Mouse (Mus musculus): ENCODE data around the gene Cckar. TPM values are rescaled to one million over a fixed set of nuclear protein-coding genes. Genes with fewer than 3 reads are reported as not detected.

Gene Cckar
- polyA plus RNA-seq, 1 experiment from 2014 or later: 10.8 TPM

DNA sequence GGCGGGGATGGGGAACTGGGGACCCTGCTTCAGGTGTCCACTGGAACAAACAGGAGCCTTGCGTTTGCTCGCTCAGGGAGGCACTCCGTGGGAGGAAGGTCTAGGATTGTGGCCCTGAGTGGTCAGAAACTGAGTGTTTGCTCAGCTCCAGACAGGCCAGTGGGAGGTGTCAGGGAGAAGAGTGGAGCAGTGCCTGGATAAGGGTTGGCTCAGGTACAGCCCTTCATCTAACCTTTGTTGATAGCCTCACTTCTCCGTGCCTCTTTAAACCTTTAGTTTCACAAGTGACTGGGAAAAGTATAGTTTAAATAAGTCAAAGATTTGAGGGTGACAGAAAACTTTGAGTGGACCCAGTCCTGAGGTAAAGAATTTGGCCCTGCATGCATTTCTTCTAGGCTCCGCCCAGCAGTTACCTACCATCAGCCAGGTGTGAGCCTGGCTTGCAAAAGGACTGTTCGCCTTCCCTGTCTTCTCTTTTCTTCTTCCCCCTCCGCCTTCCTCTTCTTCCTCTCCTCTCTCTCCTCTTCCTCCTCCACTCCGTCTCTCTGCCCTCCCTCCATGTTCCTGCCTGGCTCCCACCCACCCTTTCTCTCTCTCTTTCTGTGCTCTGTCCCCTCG, 37.1 kb downstream of the Cckar start:
- no peak for ATAC-seq (ENCODE audit: insufficient number of reproducible peaks, insufficient read depth, low FRiP score, low read depth)
- H3K4me1 ChIP-seq (ENCODE audit: control insufficient read depth, insufficient read depth, low read length): no peaks in the 10 kb centered on the region
- no peaks in the 10 kb centered on the region for H3K27me3 ChIP-seq (ENCODE audit: control insufficient read depth, insufficient read depth, low read length)

DNA sequence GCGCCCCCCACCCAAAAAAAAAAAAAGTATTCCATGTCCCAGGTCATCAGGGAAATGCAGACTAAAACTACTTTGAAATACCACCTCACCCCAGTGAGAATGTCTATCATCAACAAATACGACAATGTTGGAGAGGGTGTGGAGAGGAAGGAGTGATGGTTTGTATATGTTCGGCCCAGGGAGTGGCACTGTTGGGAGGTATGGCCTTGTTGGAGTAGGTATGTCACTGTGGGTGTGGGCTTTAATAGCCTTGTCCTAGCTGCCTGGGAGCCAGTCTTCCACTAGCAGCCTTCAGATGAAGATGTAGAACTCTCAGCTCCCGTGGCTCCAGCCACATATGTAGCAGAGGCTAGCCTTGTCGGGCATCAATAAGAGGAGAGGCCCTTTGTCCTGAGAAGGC, 39.5 kb downstream of the Cckar start:
- Histone ChIP-seq H3K9ac (replicated peaks; ENCODE audit: low read depth, low read length) (no peak overlapping the region), H3K4me3 (ENCODE audit: low read depth, low read length) (no peak overlapping the region), H3K27ac (ENCODE audit: low read length) (no peak overlapping the region), H3K36me3 (ENCODE audit: control insufficient read depth, insufficient read depth, low read length) (no peaks in the 10 kb centered on the region), H3K9me3 (ENCODE audit: control insufficient read depth, low read depth, low read length) (no peaks in the 10 kb centered on the region), H3K4me1 (ENCODE audit: control insufficient read depth, insufficient read depth, low read length) (no peaks in the 10 kb centered on the region), H3K4me2 (replicated peaks; ENCODE audit: low read depth, low read length) (no peak overlapping the region), H3K27me3 (ENCODE audit: control insufficient read depth, insufficient read depth, low read length) (no peaks in the 10 kb centered on the region)
- WGBS: 84% methylated on average over 5 of the region's 5 CpGs
- ATAC-seq (ENCODE audit: insufficient number of reproducible peaks, insufficient read depth, low FRiP score, low read depth): no peak

More for the DNA sequence above, 37.1 kb downstream of the Cckar start:
- Histone ChIP-seq H3K36me3 (ENCODE audit: control insufficient read depth, insufficient read depth, low read length) (no peaks in the 10 kb centered on the region), H3K9ac (replicated peaks; ENCODE audit: low read depth, low read length) (no peak overlapping the region), H3K4me3 (ENCODE audit: low read depth, low read length) (no peak overlapping the region), H3K27ac (ENCODE audit: low read length) (no peak overlapping the region), H3K9me3 (ENCODE audit: control insufficient read depth, low read depth, low read length) (no peaks in the 10 kb centered on the region), H3K4me2 (replicated peaks; ENCODE audit: low read depth, low read length) (no peak overlapping the region)
- WGBS: 83% methylated on average over 10 of the region's 10 CpGs

DNA sequence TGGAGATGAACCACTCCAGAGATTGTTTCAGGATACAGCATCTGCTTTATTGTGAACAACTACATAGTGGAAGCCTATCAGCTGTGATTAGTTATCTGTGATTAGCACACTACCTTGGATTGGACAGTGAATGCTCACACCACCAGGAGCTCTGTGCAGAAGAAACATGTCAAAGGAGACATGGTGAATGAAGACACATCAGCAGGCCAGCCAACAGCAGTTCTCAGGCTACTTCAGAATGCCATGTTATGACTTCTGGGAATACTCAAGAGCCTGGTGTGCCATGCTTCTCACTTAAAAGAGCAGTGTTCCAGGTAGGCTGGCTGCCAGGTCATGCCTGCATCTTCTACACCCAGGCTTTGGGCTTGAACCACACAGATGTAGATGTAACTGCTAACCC, 43.8 kb downstream of the Cckar start:
- no peaks in the 10 kb centered on the region for H3K36me3 ChIP-seq (ENCODE audit: control insufficient read depth, insufficient read depth, low read length)

DNA sequence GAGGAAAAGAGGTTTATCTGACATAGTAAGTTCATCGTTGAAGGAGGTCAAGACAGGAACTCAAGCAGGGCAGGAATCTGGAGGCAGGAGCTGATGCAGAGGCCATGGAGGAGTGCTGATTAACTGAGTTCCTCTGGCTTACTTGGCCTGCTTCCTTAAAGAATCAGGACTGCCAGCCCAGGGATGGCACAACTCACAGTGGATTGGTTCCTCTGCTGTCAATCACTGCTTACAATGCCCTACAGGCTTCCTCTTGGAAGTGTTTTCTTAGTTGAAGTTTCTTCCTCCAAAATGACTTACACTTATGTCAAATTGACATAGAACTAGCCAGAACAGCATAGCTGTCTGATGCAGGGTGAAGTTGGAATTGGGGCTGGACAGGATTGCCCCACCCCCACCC, 45.1 kb downstream of the Cckar start:
- Histone ChIP-seq H3K4me2 (replicated peaks; ENCODE audit: low read depth, low read length) (no peak overlapping the region), H3K9ac (replicated peaks; ENCODE audit: low read depth, low read length) (no peak overlapping the region), H3K27ac (ENCODE audit: low read length) (no peak overlapping the region), H3K4me3 (ENCODE audit: low read depth, low read length) (no peak overlapping the region), H3K9me3 (ENCODE audit: control insufficient read depth, low read depth, low read length) (no peaks in the 10 kb centered on the region), H3K27me3 (ENCODE audit: control insufficient read depth, insufficient read depth, low read length) (no peaks in the 10 kb centered on the region), H3K4me1 (ENCODE audit: control insufficient read depth, insufficient read depth, low read length) (no peaks in the 10 kb centered on the region), H3K36me3 (ENCODE audit: control insufficient read depth, insufficient read depth, low read length) (no peaks in the 10 kb centered on the region)
- ATAC-seq (ENCODE audit: insufficient number of reproducible peaks, insufficient read depth, low FRiP score, low read depth): no peak
- WGBS: 32% methylated on average over 1 of the region's 1 CpGs

More for the DNA sequence above, 43.8 kb downstream of the Cckar start:
- Histone ChIP-seq H3K4me1 (ENCODE audit: control insufficient read depth, insufficient read depth, low read length) (no peaks in the 10 kb centered on the region), H3K27ac (ENCODE audit: low read length) (no peak overlapping the region), H3K9me3 (ENCODE audit: control insufficient read depth, low read depth, low read length) (no peaks in the 10 kb centered on the region), H3K4me3 (ENCODE audit: low read depth, low read length) (no peak overlapping the region), H3K4me2 (replicated peaks; ENCODE audit: low read depth, low read length) (no peak overlapping the region), H3K27me3 (ENCODE audit: control insufficient read depth, insufficient read depth, low read length) (no peaks in the 10 kb centered on the region), H3K9ac (replicated peaks; ENCODE audit: low read depth, low read length) (no peak overlapping the region)
- no peak for ATAC-seq (ENCODE audit: insufficient number of reproducible peaks, insufficient read depth, low FRiP score, low read depth)

DNA sequence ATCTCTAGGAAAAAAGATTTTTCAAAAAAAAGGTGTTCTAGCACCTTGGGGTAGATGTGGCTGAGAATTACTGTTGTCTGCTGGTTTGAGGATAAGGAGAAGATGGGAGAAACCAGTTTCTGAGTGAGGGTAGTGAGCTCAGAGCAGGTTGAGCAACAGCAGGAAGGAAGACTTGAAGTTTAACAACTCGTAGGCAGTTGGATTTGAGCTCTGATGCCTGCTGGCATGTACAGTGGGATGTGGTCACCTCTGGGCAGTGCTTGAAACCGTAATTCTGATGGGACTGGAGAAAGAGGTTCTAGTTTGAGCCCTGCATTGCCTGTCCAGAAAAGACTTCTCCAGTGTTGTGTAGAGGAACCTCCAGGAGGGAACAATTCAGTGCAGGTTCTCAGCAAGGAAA, 46.0 kb downstream of the Cckar start:
- Histone ChIP-seq H3K27ac (ENCODE audit: low read length) (no peak overlapping the region), H3K4me1 (ENCODE audit: control insufficient read depth, insufficient read depth, low read length) (no peaks in the 10 kb centered on the region), H3K9ac (replicated peaks; ENCODE audit: low read depth, low read length) (no peak overlapping the region), H3K4me2 (replicated peaks; ENCODE audit: low read depth, low read length) (no peak overlapping the region), H3K4me3 (ENCODE audit: low read depth, low read length) (no peak overlapping the region), H3K27me3 (ENCODE audit: control insufficient read depth, insufficient read depth, low read length) (no peaks in the 10 kb centered on the region), H3K9me3 (ENCODE audit: control insufficient read depth, low read depth, low read length) (no peaks in the 10 kb centered on the region), H3K36me3 (ENCODE audit: control insufficient read depth, insufficient read depth, low read length) (0 out of 2 replicates have a peak, but pooled peaks cover 3% of the 10 kb centered on the region)
- no peak for ATAC-seq (ENCODE audit: insufficient number of reproducible peaks, insufficient read depth, low FRiP score, low read depth)
- WGBS: 74% methylated on average over 2 of the region's 2 CpGs

DNA sequence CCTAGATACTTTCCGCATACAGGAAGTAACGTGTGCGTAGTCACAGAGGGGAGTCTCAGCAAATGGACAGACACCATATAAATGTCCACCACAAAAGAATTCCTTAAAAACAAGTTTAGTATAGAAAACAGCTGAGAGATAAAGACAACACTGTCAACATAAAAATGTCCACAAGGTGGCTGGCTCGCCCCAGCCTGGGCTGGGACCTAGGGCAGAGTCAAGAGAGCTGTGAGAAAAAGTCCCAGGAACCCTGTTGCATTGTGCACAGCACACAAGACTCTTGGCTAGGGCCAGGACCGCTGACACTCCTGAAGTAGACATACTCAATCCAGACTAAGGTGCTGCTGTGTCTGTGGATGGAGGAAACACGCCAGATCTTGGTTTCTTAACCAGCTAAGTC, 49.6 kb downstream of the Cckar start:
- H3K4me1 ChIP-seq (ENCODE audit: control insufficient read depth, insufficient read depth, low read length): no peaks in the 10 kb centered on the region
- H3K27me3 ChIP-seq (ENCODE audit: control insufficient read depth, insufficient read depth, low read length): no peaks in the 10 kb centered on the region
- no peak overlapping the region for H3K27ac ChIP-seq (ENCODE audit: low read length)
- H3K4me2 ChIP-seq (replicated peaks; ENCODE audit: low read depth, low read length): no peak overlapping the region
- WGBS: 81% methylated on average over 6 of the region's 6 CpGs
- no peak overlapping the region for H3K4me3 ChIP-seq (ENCODE audit: low read depth, low read length)
- H3K36me3 ChIP-seq (ENCODE audit: control insufficient read depth, insufficient read depth, low read length): peaks cover 7% of the 10 kb centered on the region; the same call in 1 of the 2 replicates
- H3K9ac ChIP-seq (replicated peaks; ENCODE audit: low read depth, low read length): no peak overlapping the region
- H3K9me3 ChIP-seq (ENCODE audit: control insufficient read depth, low read depth, low read length): no peaks in the 10 kb centered on the region
- ATAC-seq (ENCODE audit: insufficient number of reproducible peaks, insufficient read depth, low FRiP score, low read depth): peak; percentile 84

DNA sequence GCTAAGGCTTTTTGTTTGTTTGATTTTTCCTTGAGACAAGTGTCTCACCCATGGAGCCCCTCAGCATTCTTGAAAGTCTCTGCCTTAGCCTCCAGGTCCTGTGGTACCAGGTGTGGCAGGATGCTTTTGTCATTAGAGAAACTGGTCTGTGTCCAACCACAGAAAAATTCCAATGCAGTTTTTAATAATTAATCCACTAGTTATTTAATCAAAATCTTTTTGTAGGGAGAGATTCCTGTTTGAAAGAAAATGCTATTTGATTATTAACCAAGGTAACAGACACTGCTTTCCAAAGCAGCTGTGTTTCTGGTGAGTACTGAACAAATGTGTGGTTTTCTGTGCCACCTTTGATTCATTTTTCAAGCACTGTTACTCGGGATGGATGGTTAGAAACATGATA, 50.9 kb downstream of the Cckar start:
- Histone ChIP-seq H3K4me2 (replicated peaks; ENCODE audit: low read depth, low read length) (no peak overlapping the region), H3K36me3 (ENCODE audit: control insufficient read depth, insufficient read depth, low read length) (peaks cover 13% of the 10 kb centered on the region; the same call in 1 of the 2 replicates), H3K27me3 (ENCODE audit: control insufficient read depth, insufficient read depth, low read length) (no peaks in the 10 kb centered on the region), H3K4me1 (ENCODE audit: control insufficient read depth, insufficient read depth, low read length) (no peaks in the 10 kb centered on the region), H3K4me3 (ENCODE audit: low read depth, low read length) (no peak overlapping the region), H3K27ac (ENCODE audit: low read length) (no peak overlapping the region), H3K9ac (replicated peaks; ENCODE audit: low read depth, low read length) (no peak overlapping the region), H3K9me3 (ENCODE audit: control insufficient read depth, low read depth, low read length) (no peaks in the 10 kb centered on the region)
- ATAC-seq (ENCODE audit: insufficient number of reproducible peaks, insufficient read depth, low FRiP score, low read depth): no peak
- 0% methylated on average over 1 of the region's 1 CpGs for WGBS

Other genes with a start within 250 kb of the Cckar start
- gene Rbpj, start 241.6 kb downstream of the Cckar start, polyA plus RNA-seq (2014; fragmentation: Nextera tagmentation; extraction: Ambion mirVana): 42.4 and 45.4 TPM in 2 replicates
- 46.6 and 51.0 TPM in 2 replicates for gene Tbc1d19, start 101.9 kb upstream of the Cckar start, polyA plus RNA-seq (2014; fragmentation: Nextera tagmentation; extraction: Ambion mirVana)